Mouse (Mus musculus): ENCODE data around the gene Synpo2l. TPM values are rescaled to one million over a fixed set of nuclear protein-coding genes. Genes with fewer than 3 reads are reported as not detected.

Synpo2l gene
- total RNA-seq, 2 experiments from 2014 or later: 0.07 TPM; not detected in 1

Other genes with a start within 250 kb of the Synpo2l start
- gene Cfap70, start 216.1 kb downstream of the Synpo2l start, total RNA-seq (2015): not detected in 2 replicates
- gene Cfap70, start 216.1 kb downstream of the Synpo2l start, total RNA-seq (2017): not detected in 2 replicates
- gene Anxa7, start 188.2 kb downstream of the Synpo2l start, total RNA-seq (2015): 99.1 and 113 TPM in 2 replicates
- 117 and 128 TPM in 2 replicates for gene Anxa7, start 188.2 kb downstream of the Synpo2l start, total RNA-seq (2017)
- 1.2 and 3.2 TPM in 2 replicates for gene Mss51, start 171.5 kb downstream of the Synpo2l start, total RNA-seq (2015)
- 0.51 and 0.85 TPM in 2 replicates for gene Mss51, start 171.5 kb downstream of the Synpo2l start, total RNA-seq (2017)
- gene Ppp3cb, start 121.8 kb downstream of the Synpo2l start, total RNA-seq (2015): 142 and 144 TPM in 2 replicates
- gene Ppp3cb, start 121.8 kb downstream of the Synpo2l start, total RNA-seq (2017): 64.6 and 86.8 TPM in 2 replicates
- gene Usp54, start 27.3 kb downstream of the Synpo2l start, total RNA-seq (2015): 1.5 and 2.2 TPM in 2 replicates
- gene Usp54, start 27.3 kb downstream of the Synpo2l start, total RNA-seq (2017): 1.8 and 2.5 TPM in 2 replicates
- gene Myoz1, start 11.8 kb downstream of the Synpo2l start, total RNA-seq (2015): 0.76 TPM in 1 of 2 replicates, not detected in the other
- gene Myoz1, start 11.8 kb downstream of the Synpo2l start, total RNA-seq (2017): 0.51 TPM in 1 of 2 replicates, not detected in the other
- 34.2 and 48.4 TPM in 2 replicates for gene Sec24c, start 6.0 kb upstream of the Synpo2l start, total RNA-seq (2015)
- 69.7 and 90.0 TPM in 2 replicates for gene Sec24c, start 6.0 kb upstream of the Synpo2l start, total RNA-seq (2017)
- 9.1 and 12.5 TPM in 2 replicates for gene Fut11, start 26.6 kb upstream of the Synpo2l start, total RNA-seq (2015)
- gene Fut11, start 26.6 kb upstream of the Synpo2l start, total RNA-seq (2017): 4.9 and 6.5 TPM in 2 replicates
- 94.2 and 107 TPM in 2 replicates for gene Chchd1, start 34.7 kb upstream of the Synpo2l start, total RNA-seq (2015)
- gene Chchd1, start 34.7 kb upstream of the Synpo2l start, total RNA-seq (2017): 86.5 and 86.8 TPM in 2 replicates
- 33.2 and 39.3 TPM in 2 replicates for gene Zswim8, start 39.2 kb upstream of the Synpo2l start, total RNA-seq (2015)
- 26.5 and 33.3 TPM in 2 replicates for gene Zswim8, start 39.2 kb upstream of the Synpo2l start, total RNA-seq (2017)
- gene Ndst2, start 66.2 kb upstream of the Synpo2l start, total RNA-seq (2015): 55.7 and 60.3 TPM in 2 replicates
- 14.0 and 19.5 TPM in 2 replicates for gene Ndst2, start 66.2 kb upstream of the Synpo2l start, total RNA-seq (2017)
- 24.0 and 24.3 TPM in 2 replicates for gene Camk2g, start 125.7 kb upstream of the Synpo2l start, total RNA-seq (2015)
- gene Camk2g, start 125.7 kb upstream of the Synpo2l start, total RNA-seq (2017): 50.1 and 61.1 TPM in 2 replicates
- gene Plau, start 168.3 kb upstream of the Synpo2l start, total RNA-seq (2015): 7.0 and 9.5 TPM in 2 replicates
- 16.8 and 17.1 TPM in 2 replicates for gene Plau, start 168.3 kb upstream of the Synpo2l start, total RNA-seq (2017)